Mouse (Mus musculus) E14TG2a.4 (cell line): ENCODE measurements around the gene Gm11027.

ENCODE experiments used
- CTCF ChIP-seq: conservative IDR thresholded peaks from 2 replicates; pipeline ENCODE4 v1.5.1; 2014; ENCODE audit warnings: low read length
- NANOG ChIP-seq: IDR thresholded peaks from 2 replicates; pipeline ENCODE4 v1.6.1; 2014; ENCODE audit warnings: borderline replicate concordance, low read length, mixed read lengths

GRCm38 (mm10) chr12:116280653-116281364 is 5.6 kb downstream of the Gm11027 start, which contains the start of gene Esyt2:
- no peak for TF ChIP-seq CTCF
- TF ChIP-seq NANOG: no peak
